Mouse (Mus musculus) right cerebral cortex, postnatal 36 days (tissue): Measurements from ENCODE around the gene Gstm6.

Experiments used
- DNase-seq, 2 experiments: peaks; one replicate each; pipeline ENCODE4 v3.0.0; 2022; ENCODE audit warnings: low spot score in 2 of 2, mixed read lengths in 1 of 2

The Gstm6 gene

DNA sequence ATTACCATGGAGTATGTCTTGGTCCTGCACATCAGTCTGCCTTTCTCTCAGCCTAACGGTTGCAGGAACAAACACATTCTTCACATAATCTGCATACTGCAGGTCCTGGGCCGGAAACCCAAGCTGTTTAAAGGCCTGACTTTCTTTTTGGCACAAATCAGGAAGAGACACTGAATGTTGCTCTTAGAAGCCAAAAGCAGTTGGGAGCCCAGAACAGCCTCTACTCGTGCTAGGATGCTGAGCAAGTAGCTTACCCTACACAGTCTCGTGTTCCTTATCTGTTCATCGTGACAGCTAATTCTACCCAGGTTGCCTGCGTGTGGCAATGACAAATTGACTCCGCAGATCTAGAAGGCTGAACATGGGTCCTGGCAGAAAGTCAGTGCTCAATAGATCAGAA, 3.0 kb downstream of the Gstm6 start:
- no peak for DNase-seq

GRCm38 (mm10) chr3:107939830-107940229, 3.7 kb downstream of the Gstm6 start:
- peak; percentile 49 to 50 for DNase-seq

GRCm38 (mm10) chr3:107939403-107939802, 4.1 kb downstream of the Gstm6 start:
- peak in 1 of 2 experiments; percentile 45 for DNase-seq

- DNase-seq, result no peak
Measured at GRCm38 (mm10) chr3:107935888-107936287, 7.7 kb downstream of the Gstm6 start.

DNA sequence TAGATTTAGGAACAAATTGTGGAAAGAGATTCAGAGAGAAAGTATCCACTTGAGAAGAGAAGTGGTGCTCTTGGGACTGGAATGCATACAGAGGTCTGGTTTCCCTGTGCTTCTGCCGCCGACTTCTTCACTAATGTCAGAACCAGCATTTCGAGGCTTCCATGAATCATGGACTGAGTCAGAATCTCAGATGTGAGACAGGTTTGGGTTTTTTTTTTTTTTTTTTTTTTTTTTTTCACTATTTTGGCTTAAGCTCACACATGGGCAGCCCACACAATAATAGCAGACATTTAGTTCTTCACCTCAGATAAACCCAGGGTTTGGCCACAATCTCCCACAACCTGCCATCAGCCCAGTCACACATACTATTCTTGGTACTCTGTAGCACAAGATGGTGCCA, 8.3 kb downstream of the Gstm6 start:
- DNase-seq, result no peak

DNA sequence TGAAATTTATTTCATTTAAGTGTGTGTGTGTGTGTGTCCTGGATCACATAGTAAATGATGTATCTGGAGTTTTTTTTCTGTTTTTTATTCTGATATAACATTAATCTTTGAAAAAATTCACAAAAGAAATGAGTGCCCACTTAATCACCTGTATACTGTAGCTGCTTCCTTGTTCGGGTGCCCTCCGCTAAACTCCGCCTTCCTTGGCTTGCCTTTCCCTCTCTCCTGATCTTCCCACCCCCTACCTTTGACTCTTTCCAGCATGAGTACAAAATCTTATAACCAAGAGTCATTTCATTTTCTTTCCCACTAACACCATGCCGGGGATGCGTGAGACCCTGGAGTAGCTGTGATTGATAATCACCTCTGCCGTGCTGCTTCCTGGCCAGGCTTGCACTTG, 11.4 kb downstream of the Gstm6 start:
- no peak for DNase-seq

DNA sequence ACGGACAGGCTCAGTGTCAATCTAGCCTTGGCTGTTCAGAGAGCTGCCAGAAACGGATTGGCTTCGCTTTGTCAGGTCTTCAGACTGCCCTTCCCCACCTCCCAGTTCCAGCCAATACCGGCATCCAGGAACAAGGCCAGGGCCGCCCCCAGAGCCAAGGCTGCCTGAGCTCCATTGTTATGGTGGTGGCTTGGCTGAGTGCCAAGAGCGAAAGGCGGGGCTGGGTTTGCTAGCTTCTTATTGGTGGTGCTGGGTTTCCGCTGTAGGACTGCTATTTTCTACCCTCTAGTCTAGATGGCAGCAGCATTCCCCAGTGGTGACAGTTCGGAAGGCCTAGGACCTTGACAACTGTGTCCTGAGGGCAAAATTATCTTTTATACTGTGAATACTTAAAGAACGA, 11.9 kb downstream of the Gstm6 start, which contains the start of gene Gstm7:
Gene Gstm7, minus strand, starts transcription at position 148 of the 400 bp plus-strand sequence.
- peak; percentile 96 to 97 for DNase-seq

- DNase-seq, result no peak
Measured at GRCm38 (mm10) chr3:107931134-107931533, 12.4 kb downstream of the Gstm6 start.

GRCm38 (mm10) chr3:107929731-107930130, 13.8 kb downstream of the Gstm6 start:
- no peak for DNase-seq

DNA sequence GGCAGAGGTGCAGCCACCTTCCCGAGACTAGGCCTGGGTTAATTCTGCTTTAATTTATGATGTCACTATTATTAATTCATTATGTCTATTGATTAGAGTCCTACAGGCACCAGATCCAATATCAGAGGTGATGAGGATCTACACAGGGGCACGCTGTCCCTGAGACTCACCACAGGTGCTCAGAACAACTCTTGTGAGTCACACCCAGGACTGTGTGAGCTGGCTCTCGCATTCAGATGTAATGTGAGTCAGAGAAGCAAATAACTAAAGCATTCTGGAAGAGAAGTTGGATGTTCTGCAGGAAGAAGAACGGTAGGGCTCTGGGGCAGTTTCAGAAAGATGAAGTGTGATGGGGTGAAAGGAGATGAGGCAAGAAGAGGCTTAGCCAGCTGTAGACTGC, 14.3 kb downstream of the Gstm6 start:
- no peak for DNase-seq

GRCm38 (mm10) chr3:107928691-107929090, 14.9 kb downstream of the Gstm6 start:
- DNase-seq, result no peak

- DNase-seq, result no peak
Measured at GRCm38 (mm10) chr3:107927841-107928240, 15.7 kb downstream of the Gstm6 start.

DNA sequence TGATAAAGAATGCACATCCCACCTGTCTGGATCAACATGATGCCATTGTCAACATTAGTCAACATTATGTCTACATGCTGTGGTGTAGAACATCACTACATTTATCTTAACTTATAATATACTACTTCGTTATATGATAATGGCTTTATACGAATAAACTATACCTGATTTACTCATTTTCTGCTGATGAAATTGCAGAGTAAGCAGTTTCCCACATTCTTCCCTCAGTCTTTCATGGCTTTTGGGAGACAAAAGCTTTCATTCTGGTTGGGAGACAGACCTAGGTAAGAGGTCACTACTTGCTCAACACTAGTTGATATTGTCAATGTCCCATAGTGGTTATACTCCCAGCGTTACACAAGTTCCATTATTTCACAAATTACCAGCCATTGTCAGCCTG, 18.2 kb downstream of the Gstm6 start:
- DNase-seq, result no peak

DNA sequence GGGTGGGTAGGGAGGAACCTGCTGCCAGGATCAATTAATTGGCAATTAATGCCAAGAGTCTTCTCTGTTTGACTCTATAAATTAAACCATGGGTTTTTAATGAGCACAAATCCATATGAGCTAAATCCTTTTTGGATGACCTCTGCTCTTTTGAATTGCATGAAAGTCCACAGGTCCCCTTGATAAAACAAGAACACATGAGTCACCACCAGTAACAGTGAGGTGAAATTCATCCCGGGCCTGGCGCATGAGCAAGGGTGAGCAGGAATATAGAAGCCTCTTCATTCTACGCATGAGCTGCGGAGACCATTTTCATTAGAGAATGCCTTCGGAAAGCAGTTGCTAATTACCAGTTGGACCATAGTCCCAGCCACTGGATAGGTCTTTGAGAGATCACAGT, 23.2 kb downstream of the Gstm6 start:
- DNase-seq, result no peak

DNA sequence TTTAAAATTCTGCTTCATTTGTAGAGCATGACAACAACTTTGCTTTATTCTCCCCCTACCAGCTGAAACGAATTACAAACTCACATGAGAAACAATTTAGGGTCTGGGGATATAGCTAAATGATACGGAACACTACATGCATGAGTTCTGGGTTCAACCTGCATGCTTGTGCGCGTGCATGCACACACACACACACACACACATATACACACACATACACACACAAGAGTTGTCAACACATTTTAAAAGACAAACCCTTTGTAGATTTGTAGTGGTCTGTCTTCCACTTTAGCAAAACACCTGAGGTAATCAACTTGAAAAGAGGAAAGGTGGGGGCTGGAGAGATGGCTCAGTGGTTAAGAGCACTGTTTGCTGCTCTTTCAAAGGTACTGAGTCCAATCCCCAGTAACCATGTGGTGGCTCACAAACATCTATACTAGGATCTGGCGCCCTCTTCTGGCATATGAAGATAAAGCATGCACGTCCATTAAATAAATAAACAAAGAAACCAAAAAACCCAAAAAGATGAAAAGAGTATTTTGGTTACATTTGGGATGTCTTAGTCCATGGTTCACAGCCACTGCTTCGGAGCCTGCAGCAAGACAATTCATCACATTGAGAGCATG, 25.7 kb downstream of the Gstm6 start:
- peak in 1 of 2 experiments; percentile 43 for DNase-seq

GRCm38 (mm10) chr3:107917097-107917496, 26.5 kb downstream of the Gstm6 start:
- DNase-seq, result no peak

DNA sequence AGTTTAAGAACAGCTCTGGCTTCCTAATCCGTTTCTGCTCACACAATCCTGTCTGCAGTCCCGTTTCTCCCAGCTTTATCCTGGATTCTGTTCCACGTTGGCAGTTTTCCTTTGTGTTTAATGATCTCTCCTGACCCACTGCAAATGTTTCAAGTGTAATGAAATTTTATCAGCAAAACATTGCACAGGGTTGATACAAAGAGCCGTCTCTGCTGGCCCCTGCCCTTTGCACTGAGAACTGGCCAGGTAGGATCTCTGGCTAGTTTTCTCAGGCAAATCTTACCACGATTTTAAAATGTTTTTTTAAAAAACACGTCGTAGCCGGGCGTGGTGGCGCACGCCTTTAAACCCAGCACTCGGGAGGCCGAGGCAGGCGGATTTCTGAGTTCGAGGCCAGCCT, 26.9 kb downstream of the Gstm6 start:
- DNase-seq, result no peak

DNA sequence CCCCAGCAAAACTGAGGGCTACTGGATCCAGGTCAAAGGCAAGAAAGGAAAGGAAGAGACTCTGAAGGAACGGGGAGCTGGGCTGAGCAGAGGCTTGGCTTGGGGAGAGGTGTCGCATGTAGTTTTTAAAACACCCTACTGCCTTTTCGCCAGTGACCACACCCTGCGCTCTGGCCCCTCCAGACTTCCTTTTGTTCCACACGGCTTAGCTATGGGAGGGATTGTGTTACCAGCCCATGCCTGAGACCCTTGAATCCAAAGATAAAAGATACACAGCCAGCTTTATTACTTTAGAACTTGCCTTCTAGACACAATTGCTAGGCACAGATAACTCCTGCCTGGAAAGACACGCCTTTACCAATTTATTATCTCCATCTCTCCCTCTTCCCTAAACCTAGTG, 37.6 kb downstream of the Gstm6 start:
- DNase-seq, result no peak

DNA sequence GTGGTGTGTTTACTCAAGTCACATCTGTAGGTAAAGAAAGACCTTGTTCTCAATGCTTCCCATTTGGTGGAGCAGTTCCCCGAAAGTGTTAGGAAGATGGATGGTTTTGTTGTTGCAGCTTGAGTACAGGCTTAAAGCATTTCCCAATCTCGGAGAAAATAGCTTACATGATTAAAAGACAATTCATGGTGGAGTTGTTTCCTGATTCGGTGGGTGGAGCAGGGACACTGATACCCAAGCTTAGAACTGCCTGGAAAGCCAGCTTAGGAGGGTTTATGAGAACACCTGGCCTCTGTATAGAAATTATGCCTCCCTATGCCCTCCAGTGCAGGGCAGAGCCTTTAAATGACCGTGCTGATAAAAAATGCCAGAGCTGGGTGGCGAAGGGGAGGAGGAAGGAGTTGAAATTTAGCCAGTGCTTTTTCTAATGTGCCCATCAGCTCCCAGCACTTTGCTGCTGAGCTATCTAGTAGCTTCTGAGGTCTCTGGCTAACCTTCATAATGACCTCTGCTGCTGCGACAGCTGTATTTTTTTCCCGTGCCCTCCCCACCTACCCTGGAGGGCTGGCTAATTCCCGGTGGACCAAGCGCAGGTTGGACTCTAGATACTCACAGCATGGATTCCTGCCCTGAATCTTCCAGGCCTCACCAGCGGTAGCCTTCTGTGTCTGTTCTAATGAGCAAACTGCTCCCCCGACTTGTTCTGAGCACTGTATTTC, 42.4 kb downstream of the Gstm6 start:
- no peak for DNase-seq

- DNase-seq, result no peak
Measured at GRCm38 (mm10) chr3:107898691-107899090, 44.9 kb downstream of the Gstm6 start.

- peak; percentile 86 to 87 for DNase-seq
Measured at GRCm38 (mm10) chr3:107895720-107896569, 47.6 kb downstream of the Gstm6 start, which contains the start of gene Gstm5. Gene Gstm5, plus strand, starts transcription at chr3:107895821.

DNA sequence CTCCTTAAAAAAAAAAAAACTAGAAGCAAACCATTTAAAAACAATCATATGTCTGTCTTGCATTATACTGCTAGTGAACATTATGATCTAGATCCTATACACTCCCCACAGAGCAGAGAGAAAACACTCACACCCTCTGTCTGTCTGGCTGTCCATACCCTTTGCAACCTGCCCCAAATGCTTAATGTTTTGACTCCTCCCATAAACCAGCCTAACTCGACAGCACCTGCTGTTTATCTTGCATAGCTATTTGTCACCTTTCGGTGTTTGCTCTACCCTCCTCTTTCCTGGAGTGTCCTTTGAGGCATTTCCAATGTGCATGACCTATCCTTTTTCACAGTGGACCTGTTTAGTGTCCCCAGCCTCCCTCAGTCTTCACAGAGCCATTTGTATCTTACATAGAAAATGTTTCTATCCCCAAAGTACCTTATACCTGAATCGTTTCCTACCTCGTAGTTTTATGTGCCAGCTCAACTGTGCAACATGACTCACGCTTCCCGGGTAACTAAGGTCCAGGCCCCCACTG, 48.3 kb downstream of the Gstm6 start:
- DNase-seq, result no peak
